Mouse (Mus musculus): ENCODE results near the gene Rasgef1b. TPM values are rescaled to one million over a fixed set of nuclear protein-coding genes. Genes with fewer than 3 reads are reported as not detected.

Gene Rasgef1b
- polyA plus RNA-seq, 1 experiment from 2014 or later: 25.5 TPM

DNA sequence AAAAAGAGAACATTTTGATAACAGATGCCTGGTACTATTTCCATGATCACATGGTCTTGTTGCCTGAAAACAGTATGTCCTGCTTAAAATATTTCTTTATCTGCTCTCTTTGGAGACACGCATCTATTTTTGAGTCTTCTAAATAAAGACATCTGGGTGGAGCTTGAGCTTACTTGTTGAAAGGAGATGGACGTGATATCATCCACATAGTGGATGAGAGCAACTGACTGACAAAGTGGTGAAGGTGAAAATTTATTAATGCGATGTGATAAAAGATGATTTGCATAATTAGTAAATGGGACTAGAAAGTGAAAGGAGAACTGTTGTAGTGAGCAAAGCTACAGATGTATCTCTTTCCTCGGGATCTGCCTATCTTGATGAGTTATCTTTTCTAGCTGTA, 257.1 kb downstream of the Rasgef1b start:
- WGBS: 86% methylated on average over 4 of the region's 4 CpGs
- DNase-seq (ENCODE audit: low spot score) (no peak), ATAC-seq (replicated peaks; ENCODE audit: low FRiP score) (no peak)
- Histone ChIP-seq H3K4me3 (ENCODE audit: low read depth, low read length) (no peak overlapping the region), H3K36me3 (ENCODE audit: control insufficient read depth, insufficient read depth, low read length) (no peaks in the 10 kb centered on the region), H3K9ac (ENCODE audit: low read length) (no peak overlapping the region), H3K4me2 (ENCODE audit: low read depth, low read length, severe bottlenecking) (no peak overlapping the region), H3K27me3 (ENCODE audit: control insufficient read depth, insufficient read depth, low read length) (no peaks in the 10 kb centered on the region), H3K9me3 (ENCODE audit: control insufficient read depth, low read length) (no peaks in the 10 kb centered on the region), H3K4me1 (replicated peaks; ENCODE audit: control insufficient read depth, insufficient read depth, low read length) (no peaks in the 10 kb centered on the region), H3K27ac (ENCODE audit: low read depth, low read length) (no peak overlapping the region)

- DNase-seq (ENCODE audit: low spot score) (no peak), ATAC-seq (replicated peaks; ENCODE audit: low FRiP score) (no peak)
- H3K9ac ChIP-seq (ENCODE audit: low read length): no peak overlapping the region
These were observed 258.3 kb downstream of the Rasgef1b start for GRCm38 (mm10) chr5:99470613-99471012.

GRCm38 (mm10) chr5:99459007-99459406, 269.9 kb downstream of the Rasgef1b start:
- DNase-seq (ENCODE audit: low spot score): no peak
- Histone ChIP-seq H3K27ac (ENCODE audit: low read depth, low read length) (no peak overlapping the region), H3K9ac (ENCODE audit: low read length) (no peak overlapping the region), H3K4me2 (ENCODE audit: low read depth, low read length, severe bottlenecking) (no peak overlapping the region), H3K4me3 (ENCODE audit: low read depth, low read length) (no peak overlapping the region), H3K9me3 (ENCODE audit: control insufficient read depth, low read length) (no peaks in the 10 kb centered on the region; the same call in 1 of the 2 replicates), H3K4me1 (replicated peaks; ENCODE audit: control insufficient read depth, insufficient read depth, low read length) (no peaks in the 10 kb centered on the region), H3K27me3 (ENCODE audit: control insufficient read depth, insufficient read depth, low read length) (no peaks in the 10 kb centered on the region), H3K36me3 (ENCODE audit: control insufficient read depth, insufficient read depth, low read length) (no peaks in the 10 kb centered on the region)
- WGBS: 89% methylated on average over 6 of the region's 6 CpGs
- ATAC-seq (replicated peaks; ENCODE audit: low FRiP score): no peak

More at GRCm38 (mm10) chr5:99470613-99471012, 258.3 kb downstream of the Rasgef1b start:
- H3K4me1 ChIP-seq (replicated peaks; ENCODE audit: control insufficient read depth, insufficient read depth, low read length): no peaks in the 10 kb centered on the region
- no peaks in the 10 kb centered on the region for H3K36me3 ChIP-seq (ENCODE audit: control insufficient read depth, insufficient read depth, low read length)
- H3K4me2 ChIP-seq (ENCODE audit: low read depth, low read length, severe bottlenecking): no peak overlapping the region
- no peaks in the 10 kb centered on the region for H3K27me3 ChIP-seq (ENCODE audit: control insufficient read depth, insufficient read depth, low read length)
- H3K27ac ChIP-seq (ENCODE audit: low read depth, low read length): no peak overlapping the region
- no peaks in the 10 kb centered on the region for H3K9me3 ChIP-seq (ENCODE audit: control insufficient read depth, low read length)
- no peak overlapping the region for H3K4me3 ChIP-seq (ENCODE audit: low read depth, low read length)

GRCm38 (mm10) chr5:99457291-99457690, 271.6 kb downstream of the Rasgef1b start:
- WGBS: 92% methylated on average over 3 of the region's 3 CpGs
- no peak for ATAC-seq (replicated peaks; ENCODE audit: low FRiP score)

GRCm38 (mm10) chr5:99451939-99452338, 276.9 kb downstream of the Rasgef1b start:
- Histone ChIP-seq H3K9ac (ENCODE audit: low read length) (no peak overlapping the region), H3K27ac (ENCODE audit: low read depth, low read length) (no peak overlapping the region), H3K27me3 (ENCODE audit: control insufficient read depth, insufficient read depth, low read length) (no peaks in the 10 kb centered on the region), H3K4me3 (ENCODE audit: low read depth, low read length) (no peak overlapping the region), H3K4me2 (ENCODE audit: low read depth, low read length, severe bottlenecking) (no peak overlapping the region), H3K9me3 (ENCODE audit: control insufficient read depth, low read length) (no peaks in the 10 kb centered on the region; the same call in 1 of the 2 replicates), H3K36me3 (ENCODE audit: control insufficient read depth, insufficient read depth, low read length) (no peaks in the 10 kb centered on the region), H3K4me1 (replicated peaks; ENCODE audit: control insufficient read depth, insufficient read depth, low read length) (peaks cover 2% of the 10 kb centered on the region; the same call in 1 of the 2 replicates)
- DNase-seq (ENCODE audit: low spot score) (no peak), ATAC-seq (replicated peaks; ENCODE audit: low FRiP score) (no peak)
- 56% methylated on average over 2 of the region's 2 CpGs for WGBS

More at GRCm38 (mm10) chr5:99457291-99457690, 271.6 kb downstream of the Rasgef1b start:
- H3K27me3 ChIP-seq (ENCODE audit: control insufficient read depth, insufficient read depth, low read length): no peaks in the 10 kb centered on the region
- no peak overlapping the region for H3K27ac ChIP-seq (ENCODE audit: low read depth, low read length)
- no peaks in the 10 kb centered on the region for H3K4me1 ChIP-seq (replicated peaks; ENCODE audit: control insufficient read depth, insufficient read depth, low read length)
- no peaks in the 10 kb centered on the region for H3K36me3 ChIP-seq (ENCODE audit: control insufficient read depth, insufficient read depth, low read length)
- no peak for DNase-seq (ENCODE audit: low spot score)
- H3K4me2 ChIP-seq (ENCODE audit: low read depth, low read length, severe bottlenecking): no peak overlapping the region
- H3K9ac ChIP-seq (ENCODE audit: low read length): no peak overlapping the region
- H3K9me3 ChIP-seq (ENCODE audit: control insufficient read depth, low read length): no peaks in the 10 kb centered on the region; the same call in 1 of the 2 replicates
- no peak overlapping the region for H3K4me3 ChIP-seq (ENCODE audit: low read depth, low read length)

DNA sequence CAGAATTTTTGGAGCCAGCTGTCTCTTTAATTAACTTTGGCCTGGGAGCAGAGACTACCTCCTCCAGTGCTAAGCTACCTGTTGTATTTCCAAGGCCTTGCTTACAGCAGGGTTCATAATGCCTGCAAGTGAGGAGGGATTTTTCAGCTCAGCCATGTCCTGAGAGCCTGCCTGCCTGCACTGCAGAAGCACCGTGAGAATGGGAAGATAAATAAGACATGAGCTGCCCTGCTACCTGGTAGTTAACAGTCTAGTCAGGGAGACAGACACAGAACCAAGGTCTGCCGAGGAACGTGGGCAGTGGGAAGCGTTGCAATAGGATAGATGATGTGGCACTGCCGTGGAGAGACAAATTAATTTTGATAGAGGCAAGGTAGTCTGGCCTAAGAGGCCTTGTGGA, 277.4 kb downstream of the Rasgef1b start:
- H3K4me3 ChIP-seq (ENCODE audit: low read depth, low read length): no peak overlapping the region
- 68% methylated on average over 5 of the region's 5 CpGs for WGBS
- ATAC-seq (replicated peaks; ENCODE audit: low FRiP score): no peak
- DNase-seq (ENCODE audit: low spot score): no peak
- H3K27me3 ChIP-seq (ENCODE audit: control insufficient read depth, insufficient read depth, low read length): no peaks in the 10 kb centered on the region
- no peak overlapping the region for H3K9ac ChIP-seq (ENCODE audit: low read length)
- no peaks in the 10 kb centered on the region; the same call in 1 of the 2 replicates for H3K9me3 ChIP-seq (ENCODE audit: control insufficient read depth, low read length)
- peaks cover 2% of the 10 kb centered on the region; the same call in 1 of the 2 replicates for H3K4me1 ChIP-seq (replicated peaks; ENCODE audit: control insufficient read depth, insufficient read depth, low read length)
- H3K4me2 ChIP-seq (ENCODE audit: low read depth, low read length, severe bottlenecking): no peak overlapping the region
- no peak overlapping the region for H3K27ac ChIP-seq (ENCODE audit: low read depth, low read length)
- H3K36me3 ChIP-seq (ENCODE audit: control insufficient read depth, insufficient read depth, low read length): no peaks in the 10 kb centered on the region

- H3K4me3 ChIP-seq (ENCODE audit: low read depth, low read length): no peak overlapping the region
- WGBS: 59% methylated on average over 4 of the region's 4 CpGs
- DNase-seq (ENCODE audit: low spot score): no peak
These were observed 277.9 kb downstream of the Rasgef1b start for GRCm38 (mm10) chr5:99450994-99451393.

GRCm38 (mm10) chr5:99450463-99450862, 278.4 kb downstream of the Rasgef1b start:
- no peak overlapping the region for H3K4me2 ChIP-seq (ENCODE audit: low read depth, low read length, severe bottlenecking)
- no peaks in the 10 kb centered on the region for H3K27me3 ChIP-seq (ENCODE audit: control insufficient read depth, insufficient read depth, low read length)
- no peaks in the 10 kb centered on the region; the same call in 1 of the 2 replicates for H3K9me3 ChIP-seq (ENCODE audit: control insufficient read depth, low read length)
- ATAC-seq (replicated peaks; ENCODE audit: low FRiP score) (no peak), DNase-seq (ENCODE audit: low spot score) (no peak)
- H3K4me1 ChIP-seq (replicated peaks; ENCODE audit: control insufficient read depth, insufficient read depth, low read length): peaks cover 2% of the 10 kb centered on the region; the same call in 1 of the 2 replicates
- H3K27ac ChIP-seq (ENCODE audit: low read depth, low read length): no peak overlapping the region
- H3K9ac ChIP-seq (ENCODE audit: low read length): no peak overlapping the region
- WGBS: 82% methylated on average over 3 of the region's 3 CpGs
- no peak overlapping the region for H3K4me3 ChIP-seq (ENCODE audit: low read depth, low read length)
- H3K36me3 ChIP-seq (ENCODE audit: control insufficient read depth, insufficient read depth, low read length): no peaks in the 10 kb centered on the region

More at GRCm38 (mm10) chr5:99450994-99451393, 277.9 kb downstream of the Rasgef1b start:
- no peaks in the 10 kb centered on the region for H3K36me3 ChIP-seq (ENCODE audit: control insufficient read depth, insufficient read depth, low read length)
- H3K9ac ChIP-seq (ENCODE audit: low read length): no peak overlapping the region
- H3K27me3 ChIP-seq (ENCODE audit: control insufficient read depth, insufficient read depth, low read length): no peaks in the 10 kb centered on the region
- H3K27ac ChIP-seq (ENCODE audit: low read depth, low read length): no peak overlapping the region
- no peaks in the 10 kb centered on the region; the same call in 1 of the 2 replicates for H3K9me3 ChIP-seq (ENCODE audit: control insufficient read depth, low read length)
- no peak for ATAC-seq (replicated peaks; ENCODE audit: low FRiP score)
- peaks cover 2% of the 10 kb centered on the region; the same call in 1 of the 2 replicates for H3K4me1 ChIP-seq (replicated peaks; ENCODE audit: control insufficient read depth, insufficient read depth, low read length)
- H3K4me2 ChIP-seq (ENCODE audit: low read depth, low read length, severe bottlenecking): no peak overlapping the region

DNA sequence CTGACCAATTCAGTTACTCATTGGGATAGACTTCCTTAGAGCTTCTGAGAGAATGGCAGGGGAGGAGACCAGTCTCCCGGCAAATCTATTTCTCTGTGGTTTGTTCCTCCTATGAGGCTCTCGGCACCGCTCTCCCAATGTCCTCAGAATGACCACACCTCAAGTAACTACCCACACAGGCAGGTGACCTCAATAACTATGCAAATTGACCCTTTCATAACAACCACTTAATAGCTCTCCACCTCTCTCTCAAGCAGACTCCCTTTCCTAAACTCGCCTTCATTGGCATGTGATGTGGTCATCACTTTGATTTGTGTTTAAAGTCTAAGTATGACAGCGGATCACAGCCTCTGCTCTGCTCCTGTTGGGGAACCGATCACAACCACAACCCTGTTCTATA, 281.4 kb downstream of the Rasgef1b start:
- WGBS: 96% methylated on average over 6 of the region's 6 CpGs
- no peaks in the 10 kb centered on the region for H3K9me3 ChIP-seq (ENCODE audit: control insufficient read depth, low read length)
- no peaks in the 10 kb centered on the region for H3K36me3 ChIP-seq (ENCODE audit: control insufficient read depth, insufficient read depth, low read length)
- no peak overlapping the region for H3K27ac ChIP-seq (ENCODE audit: low read depth, low read length)
- no peak overlapping the region for H3K4me2 ChIP-seq (ENCODE audit: low read depth, low read length, severe bottlenecking)
- peaks cover 2% of the 10 kb centered on the region; the same call in 1 of the 2 replicates for H3K4me1 ChIP-seq (replicated peaks; ENCODE audit: control insufficient read depth, insufficient read depth, low read length)
- H3K9ac ChIP-seq (ENCODE audit: low read length): no peak overlapping the region
- H3K27me3 ChIP-seq (ENCODE audit: control insufficient read depth, insufficient read depth, low read length): no peaks in the 10 kb centered on the region
- ATAC-seq (replicated peaks; ENCODE audit: low FRiP score): no peak
- no peak overlapping the region for H3K4me3 ChIP-seq (ENCODE audit: low read depth, low read length)
- no peak for DNase-seq (ENCODE audit: low spot score)
